Mouse (Mus musculus) ES-Bruce4 (cell line): Measurements from ENCODE around the gene Myl6b. TPM values are rescaled to one million over a fixed set of nuclear protein-coding genes. Genes with fewer than 3 reads are reported as not detected.

Experiments used
- H3K27ac ChIP-seq: 2 replicates; pipeline ENCODE4 v1.5.1; 2012; ENCODE audit warnings: low read length, inconsistent platforms; ENCODE audit not compliant: insufficient read depth
- H3K27me3 ChIP-seq: 2 replicates; pipeline ENCODE4 v1.6.1; 2012; ENCODE audit warnings: mild to moderate bottlenecking, low read length, inconsistent platforms; ENCODE audit not compliant: control insufficient read depth, poor library complexity, insufficient read depth, severe bottlenecking
- H3K36me3 ChIP-seq: 2 replicates; pipeline ENCODE4 v1.6.1; 2012; ENCODE audit warnings: inconsistent platforms, mild to moderate bottlenecking, low read length, moderate library complexity; ENCODE audit not compliant: control insufficient read depth, poor library complexity, insufficient read depth, severe bottlenecking
- H3K4me1 ChIP-seq: one replicate; pipeline ENCODE4 v1.8.1; 2011; ENCODE audit warnings: low read length; ENCODE audit not compliant: control insufficient read depth, insufficient read depth
- H3K4me3 ChIP-seq: 2 replicates; pipeline ENCODE4 v1.5.1; 2011; ENCODE audit warnings: low read depth, mild to moderate bottlenecking, low read length
- H3K9ac ChIP-seq: 2 replicates; pipeline ENCODE4 v1.6.1; 2012; ENCODE audit warnings: low read depth, mild to moderate bottlenecking, inconsistent platforms; ENCODE audit not compliant: poor library complexity, severe bottlenecking
- H3K9me3 ChIP-seq: replicated peaks from 2 replicates; pipeline ENCODE4 v1.6.1; 2012; ENCODE audit warnings: mild to moderate bottlenecking, low read length, inconsistent platforms; ENCODE audit not compliant: control insufficient read depth, poor library complexity, insufficient read depth, severe bottlenecking
- CTCF ChIP-seq: IDR thresholded peaks from one replicate; pipeline ENCODE4 v1.8.1; 2011; ENCODE audit warnings: low read depth, low read length
- EP300 ChIP-seq: IDR thresholded peaks from 2 replicates; pipeline ENCODE4 v1.6.1; 2011; ENCODE audit warnings: low read depth, low read length; ENCODE audit not compliant: insufficient read depth
- POLR2A ChIP-seq: IDR thresholded peaks from one replicate; pipeline ENCODE4 v1.8.1; 2011; ENCODE audit warnings: low read length; ENCODE audit not compliant: insufficient read depth
- polyA plus RNA-seq: library from polyadenylated mRNA; stranded (reverse); fragments of >200 nt; gene quantifications from 2 replicates; pipeline ENCODE4 v1.2.4, GENCODE M21; 2011; ENCODE audit warnings: low read depth; ENCODE audit not compliant: missing spikeins, insufficient read depth, insufficient read length

Gene Myl6b
- polyA plus RNA-seq, 1 experiment = 9.0 TPM

GRCm38 (mm10) chr10:128544151-128544657 lies 45.7 kb upstream of the Myl6b start:
- H3K27me3 ChIP-seq = no peaks in the 10 kb centered on the region
- TF ChIP-seq EP300 = no peak
- TF ChIP-seq CTCF = no peak
- no peak for TF ChIP-seq POLR2A
- no peak overlapping the region for H3K4me3 ChIP-seq
- H3K4me1 ChIP-seq = no peaks in the 10 kb centered on the region
- H3K9ac ChIP-seq = no peak overlapping the region
- H3K36me3 ChIP-seq = peaks cover 40% of the 10 kb centered on the region
- H3K27ac ChIP-seq = no peak overlapping the region
- no peaks in the 10 kb centered on the region for H3K9me3 ChIP-seq

GRCm38 (mm10) chr10:128543100-128543499 lies 44.6 kb upstream of the Myl6b start:
- Histone ChIP-seq H3K27ac (no peak overlapping the region), H3K27me3 (no peaks in the 10 kb centered on the region), H3K4me1 (no peaks in the 10 kb centered on the region), H3K4me3 (no peak overlapping the region), H3K36me3 (peaks cover 35% of the 10 kb centered on the region), H3K9ac (no peak overlapping the region), H3K9me3 (no peaks in the 10 kb centered on the region)
- TF ChIP-seq CTCF (no peak), EP300 (no peak), POLR2A (no peak)

GRCm38 (mm10) chr10:128538340-128538870 lies 39.9 kb upstream of the Myl6b start:
- TF ChIP-seq CTCF = no peak
- 0 out of 2 replicates have a peak, but pooled peaks have one; percentile 26 for TF ChIP-seq EP300
- H3K36me3 ChIP-seq = peaks cover 9% of the 10 kb centered on the region
- H3K4me1 ChIP-seq = no peaks in the 10 kb centered on the region

GRCm38 (mm10) chr10:128536266-128536940 lies 37.9 kb upstream of the Myl6b start:
- H3K9me3 ChIP-seq = no peaks in the 10 kb centered on the region
- no peaks in the 10 kb centered on the region for H3K4me1 ChIP-seq
- no peak overlapping the region for H3K9ac ChIP-seq
- H3K4me3 ChIP-seq = no peak overlapping the region
- no peaks in the 10 kb centered on the region for H3K27me3 ChIP-seq
- H3K27ac ChIP-seq = no peak overlapping the region
- TF ChIP-seq POLR2A (no peak), CTCF (peak; percentile 69), EP300 (0 out of 2 replicates have a peak, but pooled peaks have one; percentile 51)
- H3K36me3 ChIP-seq = no peaks in the 10 kb centered on the region

More at GRCm38 (mm10) chr10:128538340-128538870, 39.9 kb upstream of the Myl6b start:
- no peak overlapping the region for H3K27ac ChIP-seq
- no peak overlapping the region for H3K9ac ChIP-seq
- no peaks in the 10 kb centered on the region for H3K27me3 ChIP-seq
- H3K9me3 ChIP-seq = no peaks in the 10 kb centered on the region
- H3K4me3 ChIP-seq = no peak overlapping the region

GRCm38 (mm10) chr10:128535624-128536265 lies 37.3 kb upstream of the Myl6b start:
- Histone ChIP-seq H3K4me1 (no peaks in the 10 kb centered on the region), H3K9ac (no peak overlapping the region), H3K27me3 (no peaks in the 10 kb centered on the region), H3K9me3 (no peaks in the 10 kb centered on the region), H3K27ac (no peak overlapping the region), H3K4me3 (no peak overlapping the region), H3K36me3 (no peaks in the 10 kb centered on the region)
- TF ChIP-seq POLR2A = no peak
- TF ChIP-seq EP300 = no peak
- TF ChIP-seq CTCF = no peak

GRCm38 (mm10) chr10:128535206-128535605 lies 36.7 kb upstream of the Myl6b start:
- Histone ChIP-seq H3K4me1 (no peaks in the 10 kb centered on the region), H3K4me3 (no peak overlapping the region), H3K9me3 (no peaks in the 10 kb centered on the region), H3K9ac (no peak overlapping the region), H3K36me3 (no peaks in the 10 kb centered on the region), H3K27me3 (no peaks in the 10 kb centered on the region), H3K27ac (no peak overlapping the region)
- no peak for TF ChIP-seq CTCF
- TF ChIP-seq POLR2A = no peak
- no peak for TF ChIP-seq EP300
